Mouse (Mus musculus): ENCODE measurements around the gene Slc6a4. TPM values are rescaled to one million over a fixed set of nuclear protein-coding genes. Genes with fewer than 3 reads are reported as not detected.
"Not testable (repeated sequence)": the region's sequence is repeated elsewhere in the genome, so short reads cannot be mapped to it uniquely, and the experiment has no call there.

The Slc6a4 gene
- polyA plus RNA-seq, 1 experiment from 2014 or later: 0.25 TPM

GRCm38 (mm10) chr11:77028157-77028556 is 29.8 kb downstream of the Slc6a4 start:
- ATAC-seq (ENCODE audit: low read depth): no peak
- Histone ChIP-seq H3K4me2 (no peak overlapping the region), H3K27ac (replicated peaks) (no peak overlapping the region), H3K4me1 (replicated peaks) (no peaks in the 10 kb centered on the region), H3K27me3 (no peaks in the 10 kb centered on the region), H3K9me3 (no peaks in the 10 kb centered on the region), H3K9ac (no peak overlapping the region), H3K36me3 (no peaks in the 10 kb centered on the region), H3K4me3 (no peak overlapping the region)
- WGBS: 85% methylated on average over 3 of the region's 3 CpGs

GRCm38 (mm10) chr11:77031151-77031934 is 32.9 kb downstream of the Slc6a4 start:
- no peaks in the 10 kb centered on the region for H3K36me3 ChIP-seq
- H3K9ac ChIP-seq: no peak overlapping the region
- WGBS: 75% methylated on average over 14 of the region's 14 CpGs
- no peak for ATAC-seq (ENCODE audit: low read depth)
- H3K27ac ChIP-seq (replicated peaks): no peak overlapping the region
- no peaks in the 10 kb centered on the region for H3K4me1 ChIP-seq (replicated peaks)
- no peaks in the 10 kb centered on the region for H3K9me3 ChIP-seq
- no peak overlapping the region for H3K4me2 ChIP-seq
- no peaks in the 10 kb centered on the region for H3K27me3 ChIP-seq
- no peak overlapping the region for H3K4me3 ChIP-seq

GRCm38 (mm10) chr11:77041891-77042290 is 43.5 kb downstream of the Slc6a4 start:
- WGBS: 86% methylated on average over 4 of the region's 4 CpGs
- peaks cover 20% of the 10 kb centered on the region for H3K36me3 ChIP-seq
- no peak for ATAC-seq (ENCODE audit: low read depth)
- H3K9me3 ChIP-seq: no peaks in the 10 kb centered on the region
- H3K27ac ChIP-seq (replicated peaks): no peak overlapping the region
- no peak overlapping the region for H3K9ac ChIP-seq
- H3K4me1 ChIP-seq (replicated peaks): no peaks in the 10 kb centered on the region
- no peak overlapping the region for H3K4me3 ChIP-seq
- H3K27me3 ChIP-seq: no peaks in the 10 kb centered on the region
- no peak overlapping the region for H3K4me2 ChIP-seq

GRCm38 (mm10) chr11:77042816-77043215 is 44.4 kb downstream of the Slc6a4 start:
- no peak overlapping the region for H3K4me2 ChIP-seq
- WGBS: 77% methylated on average over 2 of the region's 2 CpGs

GRCm38 (mm10) chr11:77061951-77062350 is 63.5 kb downstream of the Slc6a4 start:
- no peak overlapping the region for H3K9ac ChIP-seq
- no peaks in the 10 kb centered on the region for H3K27me3 ChIP-seq
- H3K27ac ChIP-seq (replicated peaks): no peak overlapping the region
- no peaks in the 10 kb centered on the region; the same call in 1 of the 2 replicates for H3K36me3 ChIP-seq
- ATAC-seq (ENCODE audit: low read depth): no peak
- H3K4me3 ChIP-seq: no peak overlapping the region
- 49% methylated on average over 5 of the region's 5 CpGs for WGBS
- H3K4me1 ChIP-seq (replicated peaks): 0 out of 2 replicates have a peak, but pooled peaks cover 3% of the 10 kb centered on the region
- H3K9me3 ChIP-seq: no peaks in the 10 kb centered on the region
- H3K4me2 ChIP-seq: no peak overlapping the region

More at GRCm38 (mm10) chr11:77042816-77043215, 44.4 kb downstream of the Slc6a4 start:
- no peaks in the 10 kb centered on the region for H3K4me1 ChIP-seq (replicated peaks)
- no peaks in the 10 kb centered on the region for H3K27me3 ChIP-seq
- peaks cover 22% of the 10 kb centered on the region for H3K36me3 ChIP-seq
- no peak for ATAC-seq (ENCODE audit: low read depth)
- no peak overlapping the region for H3K9ac ChIP-seq
- H3K9me3 ChIP-seq: no peaks in the 10 kb centered on the region
- H3K4me3 ChIP-seq: no peak overlapping the region
- H3K27ac ChIP-seq (replicated peaks): no peak overlapping the region

- Histone ChIP-seq H3K4me1 (replicated peaks) (0 out of 2 replicates have a peak, but pooled peaks cover 3% of the 10 kb centered on the region), H3K27ac (replicated peaks) (no peak overlapping the region), H3K36me3 (no peaks in the 10 kb centered on the region; the same call in none of the 2 replicates), H3K4me3 (no peak overlapping the region), H3K27me3 (no peaks in the 10 kb centered on the region), H3K4me2 (no peak overlapping the region), H3K9me3 (no peaks in the 10 kb centered on the region), H3K9ac (no peak overlapping the region)
- no peak for ATAC-seq (ENCODE audit: low read depth)
- WGBS: 93% methylated on average over 2 of the region's 2 CpGs
These were observed 65.0 kb downstream of the Slc6a4 start for GRCm38 (mm10) chr11:77063406-77063805.

GRCm38 (mm10) chr11:77068825-77069224 is 70.4 kb downstream of the Slc6a4 start:
- ATAC-seq (ENCODE audit: low read depth): no peak
- Histone ChIP-seq H3K4me2 (no peak overlapping the region), H3K27me3 (no peaks in the 10 kb centered on the region), H3K9me3 (no peaks in the 10 kb centered on the region), H3K4me3 (no peak overlapping the region), H3K9ac (no peak overlapping the region), H3K36me3 (peaks cover 12% of the 10 kb centered on the region), H3K27ac (replicated peaks) (no peak overlapping the region), H3K4me1 (replicated peaks) (no peaks in the 10 kb centered on the region)
- 97% methylated on average over 4 of the region's 4 CpGs for WGBS

- Histone ChIP-seq H3K36me3 (peaks cover 29% of the 10 kb centered on the region), H3K27me3 (no peaks in the 10 kb centered on the region), H3K4me1 (replicated peaks) (no peaks in the 10 kb centered on the region), H3K4me2 (no peak overlapping the region), H3K9me3 (no peaks in the 10 kb centered on the region), H3K4me3 (no peak overlapping the region), H3K27ac (replicated peaks) (no peak overlapping the region), H3K9ac (no peak overlapping the region)
- ATAC-seq (ENCODE audit: low read depth): no peak
- WGBS: 83% methylated on average over 4 of the region's 4 CpGs
These were observed 72.3 kb downstream of the Slc6a4 start for GRCm38 (mm10) chr11:77070721-77071120.

- Histone ChIP-seq H3K36me3 (peaks cover 27% of the 10 kb centered on the region), H3K4me1 (replicated peaks) (peaks cover 14% of the 10 kb centered on the region), H3K27me3 (peaks cover 17% of the 10 kb centered on the region; the same call in 1 of the 2 replicates), H3K9ac (peak overlapping the region; percentile 79), H3K4me3 (peak overlapping the region; percentile 84), H3K4me2 (peak overlapping the region; percentile 96)
- H3K27ac ChIP-seq (replicated peaks); ATAC-seq (ENCODE audit: low read depth); H3K9me3 ChIP-seq: not testable (repeated sequence)
- 62% methylated on average over 4 of the region's 4 CpGs for WGBS
These were observed 78.9 kb downstream of the Slc6a4 start for GRCm38 (mm10) chr11:77077331-77077730.

- Histone ChIP-seq H3K4me1 (replicated peaks) (peaks cover 14% of the 10 kb centered on the region), H3K27ac (replicated peaks) (peak overlapping the region; percentile 91), H3K9ac (peak overlapping the region; percentile 79), H3K4me2 (peak overlapping the region; percentile 96), H3K27me3 (peaks cover 19% of the 10 kb centered on the region; the same call in 1 of the 2 replicates), H3K9me3 (no peaks in the 10 kb centered on the region), H3K4me3 (peak overlapping the region; percentile 84), H3K36me3 (peaks cover 26% of the 10 kb centered on the region)
- ATAC-seq (ENCODE audit: low read depth): peak; percentile 36
- whole genome bisulfite sequencing: 3% methylated on average over 16 of the region's 16 CpGs
These were observed 79.4 kb downstream of the Slc6a4 start for GRCm38 (mm10) chr11:77077792-77078191.

GRCm38 (mm10) chr11:77078273-77079134 is 80.1 kb downstream of the Slc6a4 start, which contains the start of gene Nsrp1:
TSS of gene Nsrp1 (minus strand) at chr11:77078435.
- WGBS: 4% methylated on average over 48 of the region's 48 CpGs
- peaks cover 14% of the 10 kb centered on the region for H3K4me1 ChIP-seq (replicated peaks)
- ATAC-seq (ENCODE audit: low read depth): peak; percentile 99

GRCm38 (mm10) chr11:77079361-77079760 is 81.0 kb downstream of the Slc6a4 start:
- Histone ChIP-seq H3K9me3 (no peaks in the 10 kb centered on the region), H3K4me2 (no peak overlapping the region), H3K27me3 (peaks cover 27% of the 10 kb centered on the region), H3K9ac (no peak overlapping the region), H3K4me3 (no peak overlapping the region), H3K36me3 (peaks cover 17% of the 10 kb centered on the region), H3K4me1 (replicated peaks) (peaks cover 14% of the 10 kb centered on the region), H3K27ac (replicated peaks) (no peak overlapping the region)
- 100% methylated on average over 1 of the region's 1 CpGs for WGBS
- no peak for ATAC-seq (ENCODE audit: low read depth)

More at GRCm38 (mm10) chr11:77078273-77079134, 80.1 kb downstream of the Slc6a4 start, which contains the start of gene Nsrp1:
- Histone ChIP-seq H3K9me3 (no peaks in the 10 kb centered on the region), H3K27ac (replicated peaks) (peak within 1 kb of the TSS; percentile 91), H3K4me3 (peak within 1 kb of the TSS; percentile 84), H3K36me3 (peaks cover 24% of the 10 kb centered on the region), H3K9ac (peak within 1 kb of the TSS; percentile 79), H3K27me3 (peaks cover 23% of the 10 kb centered on the region; the same call in 1 of the 2 replicates), H3K4me2 (peak within 1 kb of the TSS; percentile 96)
